Mouse (Mus musculus): ENCODE data around the gene Sertad2.

- TF ChIP-seq GATA1 (IDR thresholded peaks at IDR 0.05; ENCODE audit: borderline replicate concordance, low read length) = no peak
- no peak for TF ChIP-seq FLI1 (IDR thresholded peaks at IDR 0.05; ENCODE audit: low read length)
These were observed 17.1 kb upstream of the Sertad2 start for GRCm38 (mm10) chr11:20525909-20526308.

Data from megakaryocyte, embryonic 14.5 days (primary cell).